Mouse (Mus musculus) heart, postnatal 10 days (tissue): ENCODE data around the gene Zc3h12d. TPM values are rescaled to one million over a fixed set of nuclear protein-coding genes. Genes with fewer than 3 reads are reported as not detected.

Source experiments
- DNase-seq, 2 experiments: peaks; one replicate each; pipeline ENCODE4 v3.0.0; 2021
- intact Hi-C: fragments of 180-260 bp; cut with DNase I; formaldehyde crosslinking; loops from one replicate; pipeline ENCODE4 v1.15.1; 2025
- total RNA-seq, 2 experiments: library from RNA; stranded (reverse); gene quantifications; 2 replicates each; pipeline ENCODE4 v1.2.3; 2021

Gene Zc3h12d
- total RNA-seq, 2 experiments from 2014 or later = 0.17 to 0.25 TPM

DNA sequence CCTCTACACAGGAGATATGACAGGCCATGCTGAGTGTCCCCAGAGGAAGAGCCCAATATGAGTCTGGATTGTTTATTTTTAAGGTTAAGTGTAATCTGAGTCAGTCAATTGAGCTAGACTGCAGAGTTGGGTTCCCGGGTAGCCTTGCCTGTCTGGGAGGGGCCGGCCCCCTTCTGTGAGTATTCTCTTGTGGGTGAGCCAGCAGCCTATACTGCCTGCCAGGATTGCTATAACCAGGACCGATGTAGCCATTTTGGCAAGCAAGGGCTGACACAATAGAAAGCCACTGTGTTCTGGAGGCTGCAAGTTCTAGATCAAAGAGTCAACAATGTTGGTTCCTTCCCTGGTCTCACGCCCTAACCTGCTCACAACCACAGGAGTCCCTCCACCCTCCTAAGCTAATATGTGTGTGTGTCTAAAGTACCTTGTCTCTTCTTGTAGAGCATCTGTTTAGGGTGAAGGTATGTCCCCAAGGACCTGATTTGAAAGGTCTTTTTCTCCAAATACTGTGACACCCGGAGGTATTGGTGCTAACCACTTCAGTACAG, 6.7 kb downstream of the Zc3h12d start:
- intact Hi-C loops = no loop called here
- DNase-seq = no peak

DNA sequence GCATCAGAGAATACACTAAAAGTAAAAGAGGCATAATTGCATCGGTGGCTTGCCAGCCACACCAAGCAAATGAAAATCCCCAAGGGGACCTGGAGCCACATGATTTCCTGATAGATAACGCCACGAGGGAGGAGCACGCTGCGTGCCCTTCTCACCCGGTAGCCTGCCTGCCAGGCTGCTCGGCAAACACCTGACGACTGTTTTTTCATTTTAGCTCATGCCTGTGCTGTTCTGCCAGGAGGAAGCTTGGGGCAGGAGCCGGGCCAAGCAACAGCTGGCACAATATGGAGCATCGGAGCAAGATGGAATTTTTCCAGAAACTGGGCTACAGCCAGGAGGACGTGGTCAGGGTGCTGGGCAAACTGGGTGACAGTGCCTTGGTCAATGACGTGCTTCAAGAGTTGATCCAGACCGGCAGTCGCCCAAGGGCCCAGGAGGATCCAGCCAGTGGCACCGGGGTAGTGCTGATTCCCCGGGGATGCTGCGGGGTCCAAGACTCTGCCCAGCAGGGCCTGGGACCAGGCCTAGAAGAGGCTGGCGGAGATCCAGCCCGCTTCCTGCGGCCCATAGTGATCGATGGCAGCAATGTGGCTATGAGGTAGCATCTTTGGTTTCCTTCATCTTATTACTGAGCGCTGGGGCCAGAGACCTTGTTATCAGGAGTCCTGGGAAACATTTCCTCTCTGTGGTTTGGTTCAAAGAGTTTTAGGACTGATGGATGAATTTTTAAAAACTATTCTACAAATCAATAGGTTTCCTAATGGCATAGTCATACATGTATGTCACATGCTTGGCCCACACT, 7.5 kb downstream of the Zc3h12d start:
- intact Hi-C loops = no loop called here
- peak; percentile 32 to 34 for DNase-seq

DNA sequence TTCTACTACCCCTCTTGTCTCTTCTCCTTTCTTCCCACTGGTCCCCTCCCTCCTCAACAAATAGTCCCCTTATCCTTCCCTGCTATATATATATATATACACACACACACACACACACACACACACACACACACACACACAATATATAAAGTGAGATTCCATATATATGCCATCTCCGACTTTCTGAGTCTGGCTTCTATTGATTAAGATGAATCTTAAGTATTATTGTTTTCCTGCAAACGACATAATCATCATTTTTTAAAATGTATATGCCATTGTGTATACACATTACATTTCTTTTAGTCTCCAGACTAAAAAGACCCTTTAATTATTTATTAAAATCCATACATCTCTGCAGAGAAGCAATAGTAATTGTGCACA, 8.1 kb downstream of the Zc3h12d start:
- intact Hi-C loops = no loop called here
- no peak for DNase-seq

DNA sequence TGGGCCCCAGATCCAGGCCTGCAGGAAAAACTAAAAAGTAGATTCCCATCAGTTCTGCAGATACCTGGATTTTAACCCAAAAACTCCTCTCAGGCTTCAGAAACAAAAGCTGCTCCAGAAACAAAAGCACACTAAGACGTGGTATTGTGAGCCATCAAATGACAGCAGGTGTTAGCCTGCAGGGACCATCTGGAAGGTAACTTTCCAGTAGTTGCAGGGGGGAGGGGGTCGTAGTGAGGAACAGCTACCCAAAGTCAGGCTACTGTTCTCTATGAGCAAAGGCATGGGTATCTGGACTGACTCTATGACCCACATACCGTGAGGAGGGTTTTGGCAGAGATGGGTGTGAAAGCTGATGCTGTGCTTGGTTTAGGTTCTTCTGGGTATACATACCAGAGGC, 8.5 kb downstream of the Zc3h12d start:
- no peak for DNase-seq

DNA sequence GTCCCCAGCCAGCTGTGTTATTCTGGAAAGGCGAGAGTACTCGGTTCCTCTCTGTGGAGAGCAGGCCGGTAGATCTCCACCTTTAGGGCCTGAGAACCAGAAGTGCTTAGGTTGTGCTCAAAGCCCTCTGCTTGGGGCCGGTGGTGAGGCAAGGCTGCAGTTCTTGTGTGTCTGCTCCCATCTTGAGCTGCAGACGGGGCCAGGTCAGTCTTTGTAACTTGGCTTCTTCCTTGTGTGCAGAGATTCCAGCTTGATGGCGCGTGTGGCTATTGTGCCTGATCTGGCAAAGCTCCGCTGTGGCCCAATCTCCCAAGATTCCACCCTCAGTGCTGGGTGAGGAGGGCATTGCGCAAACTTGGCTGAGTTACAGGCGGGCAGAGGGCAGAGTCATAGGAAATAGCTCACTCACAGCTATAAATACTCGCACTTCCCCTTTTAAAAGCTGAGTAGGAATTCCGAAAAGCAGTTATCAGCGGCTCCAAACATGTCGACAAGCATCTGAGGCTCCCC, 9.4 kb downstream of the Zc3h12d start:
- DNase-seq = peak; percentile 88
- intact Hi-C loops = no loop called here

More for the DNA sequence above, 8.5 kb downstream of the Zc3h12d start:
- intact Hi-C loops = no loop called here

DNA sequence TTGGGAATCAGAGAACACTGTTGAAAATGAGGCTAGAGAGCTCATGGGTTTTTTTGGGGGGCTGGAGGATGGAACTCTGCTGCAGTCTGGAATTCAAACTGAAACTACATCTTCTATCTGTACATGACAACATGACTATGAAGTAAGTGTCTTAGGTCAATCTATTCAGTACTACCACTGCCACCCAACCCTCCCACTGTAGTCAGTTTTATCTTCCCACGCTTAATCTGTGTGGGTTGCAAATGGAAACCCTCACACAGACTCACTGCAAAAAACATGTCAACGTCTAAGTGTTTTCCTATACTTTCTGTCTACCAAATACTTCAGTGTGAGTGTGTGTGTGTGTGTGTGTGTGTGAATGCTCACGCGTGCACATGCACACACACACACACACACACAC, 10.9 kb downstream of the Zc3h12d start:
- intact Hi-C loops = no loop called here
- DNase-seq = no peak

DNA sequence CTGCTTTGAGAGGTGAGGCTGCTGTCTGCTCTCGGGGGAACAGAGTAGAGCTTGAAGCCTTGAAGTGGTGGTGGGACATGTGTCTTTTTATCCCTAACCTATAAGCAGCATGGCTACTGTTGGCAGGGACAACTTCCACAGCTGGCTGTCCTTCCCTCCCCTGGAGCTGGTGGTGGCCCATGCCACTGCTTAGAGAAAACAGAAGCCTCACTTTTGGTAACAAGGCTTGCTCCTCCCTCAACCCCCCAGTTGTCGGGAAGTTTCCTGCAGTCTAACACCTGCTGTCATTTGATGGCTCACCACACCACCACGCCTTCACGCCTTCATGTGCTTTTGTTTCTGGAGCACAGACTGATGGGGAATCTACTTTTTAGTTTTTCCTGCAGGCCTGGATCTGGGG, 11.9 kb downstream of the Zc3h12d start:
- no peak for DNase-seq
- intact Hi-C loops = no loop called here

DNA sequence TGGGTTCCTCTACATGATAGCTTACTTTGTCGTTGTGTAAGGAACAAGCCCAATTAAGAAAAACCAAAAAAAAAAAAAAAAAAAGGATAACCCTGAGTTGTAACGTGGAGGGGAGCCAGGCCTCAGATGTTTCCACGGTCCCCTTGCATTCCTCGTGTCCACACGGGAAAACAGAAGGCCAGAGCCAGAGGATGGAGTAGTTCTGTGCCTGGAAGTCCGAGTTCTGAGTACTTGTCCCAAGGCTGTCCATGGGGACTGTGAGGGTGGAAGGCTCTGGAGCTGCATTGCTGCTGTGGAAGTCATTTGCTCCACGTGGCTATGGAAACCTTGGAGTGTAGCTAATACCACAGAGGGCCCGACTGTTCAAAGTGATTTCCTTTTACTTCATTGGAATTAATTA, 12.9 kb downstream of the Zc3h12d start:
- DNase-seq = no peak
- intact Hi-C loops = no loop called here

DNA sequence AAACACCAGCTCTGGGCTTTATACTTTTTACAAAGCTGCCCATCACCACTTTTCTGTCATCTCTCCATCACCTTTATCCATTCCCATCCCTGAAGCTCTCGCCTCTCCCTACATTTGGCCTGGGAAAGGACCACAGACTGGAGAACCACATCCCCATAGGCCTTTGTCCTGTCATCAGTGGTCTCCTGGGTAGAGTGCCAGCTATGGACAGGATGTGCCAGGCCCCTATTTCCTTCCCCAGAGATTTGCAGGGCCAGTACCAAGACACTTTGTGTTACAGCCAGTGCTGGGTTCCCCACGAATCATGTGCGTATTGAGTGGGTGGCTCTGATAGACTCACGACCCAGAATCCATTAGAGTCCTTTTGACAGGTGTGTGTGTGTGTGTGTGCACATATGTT, 13.7 kb downstream of the Zc3h12d start:
- intact Hi-C loops = no loop called here
- no peak for DNase-seq

DNA sequence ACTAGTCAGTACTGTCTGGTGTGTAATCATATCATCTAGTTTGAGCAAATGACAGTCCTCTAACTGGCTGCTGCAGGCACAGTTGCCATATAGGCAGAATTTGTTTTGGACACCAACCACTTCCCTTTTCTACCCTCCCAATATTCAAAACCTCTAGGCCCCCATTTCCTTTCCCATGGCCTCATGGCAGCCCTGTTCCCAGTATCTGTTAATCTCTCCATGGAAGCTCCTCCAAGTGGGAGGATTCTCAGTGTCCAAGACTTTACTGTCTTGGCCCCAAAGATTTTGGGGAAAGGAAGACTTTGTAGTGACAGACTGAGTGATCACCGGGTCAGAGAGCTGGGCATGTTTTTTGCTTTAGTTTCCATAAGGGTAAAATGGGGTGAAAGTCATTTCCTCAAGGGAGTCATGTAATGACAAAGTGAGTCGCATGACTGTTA, 14.9 kb downstream of the Zc3h12d start:
- intact Hi-C loops = no loop called here
- no peak for DNase-seq

DNA sequence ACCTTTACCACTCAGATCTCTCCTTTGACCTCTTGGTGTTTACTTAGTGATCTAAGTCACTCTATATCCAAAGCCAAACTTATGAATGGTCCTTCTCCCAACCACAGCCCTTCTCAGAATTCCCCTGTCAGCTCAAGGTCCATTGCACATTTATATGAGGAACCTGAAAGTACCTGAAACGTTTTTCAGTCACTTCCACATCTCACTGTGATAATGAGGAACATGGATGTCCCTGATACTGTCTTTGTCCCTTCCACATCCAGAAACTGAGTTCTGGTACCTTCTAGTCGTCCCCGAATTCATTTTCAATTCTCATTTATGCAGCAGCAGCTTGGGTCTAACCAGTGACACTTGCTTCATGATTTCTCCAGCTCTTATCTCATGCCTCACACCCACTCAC, 19.6 kb downstream of the Zc3h12d start:
- intact Hi-C loops = no loop called here
- no peak for DNase-seq

DNA sequence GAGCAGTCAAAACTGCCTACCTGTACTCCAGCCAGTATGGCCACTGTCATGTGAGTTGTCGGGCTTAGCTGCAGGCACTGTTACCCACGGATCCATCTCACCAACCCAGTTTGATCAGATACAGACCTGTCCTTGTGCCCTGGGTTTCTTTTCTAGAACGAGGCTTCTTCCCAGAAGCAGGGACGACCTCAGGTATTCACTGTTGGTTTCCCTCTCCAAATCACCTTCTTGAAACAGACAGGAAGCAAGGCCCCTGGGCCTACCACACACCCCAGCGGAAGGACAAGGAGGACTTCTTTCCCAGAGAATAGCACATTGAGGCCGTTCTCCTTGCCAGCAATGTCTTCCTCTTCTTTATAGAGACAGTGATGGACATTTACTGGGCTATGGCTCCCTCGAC, 28.2 kb downstream of the Zc3h12d start:
- intact Hi-C loops = no loop called here
- DNase-seq = no peak

DNA sequence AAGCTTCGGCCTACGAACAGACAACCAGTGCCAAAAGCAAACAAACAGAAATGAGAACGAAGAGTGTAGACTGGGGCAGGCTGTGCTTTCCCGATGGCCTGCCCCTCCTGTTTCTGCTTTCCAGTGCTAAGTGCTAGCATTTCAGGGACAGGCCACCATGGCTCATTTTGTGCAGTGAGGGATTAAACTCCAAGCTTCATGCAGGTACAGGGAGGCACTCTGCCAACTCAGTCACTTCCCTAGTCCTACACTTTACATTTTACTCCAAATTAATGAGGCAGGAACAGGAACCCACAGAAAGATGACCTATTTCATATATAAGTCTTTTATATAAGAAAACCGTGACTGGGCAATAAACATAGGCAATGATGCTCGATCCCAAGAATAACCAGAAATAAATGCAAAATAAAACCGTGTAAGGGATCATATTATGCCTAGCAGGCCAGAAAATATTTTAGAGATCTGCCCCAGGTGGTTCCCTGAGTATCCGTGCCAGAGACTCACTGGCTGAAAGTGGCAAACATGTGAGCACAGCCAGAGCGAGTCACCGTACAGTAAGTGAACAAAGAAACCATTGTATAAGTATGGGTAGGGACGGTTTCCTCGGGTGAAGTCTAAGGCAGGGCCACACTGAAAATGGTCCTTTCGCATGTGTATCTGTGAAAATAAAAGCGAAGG, 29.1 kb downstream of the Zc3h12d start:
- intact Hi-C loops = no loop called here
- DNase-seq = no peak

DNA sequence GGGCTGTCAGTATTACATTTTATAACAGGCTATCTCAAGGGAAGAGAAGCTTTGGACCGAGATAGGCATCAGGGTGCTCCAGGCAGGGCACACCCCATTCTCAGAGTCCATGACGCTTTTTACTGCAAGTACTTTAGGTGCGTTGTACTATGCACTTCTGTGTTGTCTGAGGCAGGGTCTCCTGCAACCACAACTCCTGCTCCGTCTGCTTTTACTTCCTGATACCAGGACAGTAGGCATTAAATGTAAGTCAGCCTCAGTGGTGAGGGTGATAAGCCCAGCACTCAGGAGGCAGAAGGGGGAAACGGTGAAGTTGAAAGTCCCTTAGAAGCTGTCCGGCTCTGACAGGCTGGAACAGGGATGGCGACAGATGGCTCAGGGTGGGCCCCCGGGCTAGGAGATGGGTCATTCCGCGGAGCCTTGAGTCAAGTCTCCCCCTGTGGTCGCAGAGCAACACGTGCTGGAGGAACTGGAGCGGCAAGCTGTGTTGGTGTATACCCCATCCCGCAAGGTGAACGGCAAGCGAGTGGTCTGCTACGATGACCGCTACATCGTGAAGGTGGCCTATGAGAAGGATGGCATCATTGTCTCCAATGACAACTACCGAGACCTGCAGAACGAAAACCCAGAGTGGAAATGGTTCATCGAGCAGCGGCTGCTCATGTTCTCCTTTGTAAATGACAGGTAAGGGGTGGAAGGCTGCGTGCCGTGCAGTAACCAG, 29.8 kb downstream of the Zc3h12d start:
- intact Hi-C loops = no loop called here
- no peak for DNase-seq

DNA sequence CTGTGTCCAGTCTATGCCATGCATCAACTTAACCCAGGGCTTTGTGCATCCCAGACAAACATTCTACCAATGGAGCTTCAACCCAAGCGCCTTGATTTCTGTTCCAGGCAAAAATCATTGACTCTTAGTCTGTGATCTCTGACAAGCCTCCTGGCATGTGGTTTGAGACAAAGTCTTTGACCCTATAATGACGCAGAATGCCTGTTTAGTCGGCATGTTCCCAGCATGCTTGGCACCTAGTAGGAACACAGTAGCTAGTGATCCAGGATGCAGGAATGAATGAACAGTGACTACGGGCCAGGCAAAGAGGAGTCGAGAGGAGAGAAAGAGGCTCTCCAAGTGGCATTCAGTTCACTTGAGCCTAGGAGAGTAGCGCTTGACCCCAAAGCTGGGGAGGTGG, 31.1 kb downstream of the Zc3h12d start:
- no peak for DNase-seq
- intact Hi-C loops = no loop called here

DNA sequence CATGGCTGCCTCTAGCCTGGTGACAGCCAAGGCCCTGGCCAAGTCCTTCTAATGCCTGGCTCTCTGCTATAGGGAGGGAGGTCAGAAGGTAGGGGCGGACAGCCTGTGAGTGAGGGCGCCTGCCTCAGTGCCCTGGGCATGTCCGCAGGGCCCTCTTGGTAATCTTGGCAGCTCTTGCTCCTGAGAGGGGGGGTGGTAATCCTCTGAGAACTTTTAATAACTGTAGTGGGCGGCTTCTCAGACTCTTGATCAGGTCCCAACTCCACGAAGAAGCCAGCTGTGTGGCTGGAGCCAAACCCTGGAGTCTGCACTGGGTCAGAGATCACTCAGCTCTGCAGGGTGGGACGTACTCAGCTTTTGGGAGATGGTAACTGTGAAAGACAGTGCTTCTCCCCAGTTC, 31.9 kb downstream of the Zc3h12d start:
- peak; percentile 29 to 46 for DNase-seq
- intact Hi-C loops = no loop called here

DNA sequence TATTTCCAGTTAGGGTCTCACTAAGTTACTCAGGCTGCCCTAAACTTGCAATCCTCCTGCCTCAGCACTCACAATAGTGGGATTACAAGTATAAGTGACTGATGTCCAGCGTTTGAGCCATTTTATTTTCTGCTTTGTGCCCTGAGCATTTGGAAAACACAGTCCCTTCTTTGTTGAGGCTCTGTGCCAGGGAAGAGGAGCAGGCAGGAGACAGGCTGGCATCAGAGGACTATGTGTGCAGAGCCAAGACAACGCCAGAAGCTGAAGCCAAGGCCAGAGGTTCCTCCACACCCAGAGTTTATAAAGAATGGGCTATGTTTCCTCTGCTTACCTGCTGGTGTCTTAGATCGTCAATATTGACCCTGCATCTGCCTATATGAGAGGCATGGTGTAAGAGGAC, 32.5 kb downstream of the Zc3h12d start:
- intact Hi-C loops = no loop called here

DNA sequence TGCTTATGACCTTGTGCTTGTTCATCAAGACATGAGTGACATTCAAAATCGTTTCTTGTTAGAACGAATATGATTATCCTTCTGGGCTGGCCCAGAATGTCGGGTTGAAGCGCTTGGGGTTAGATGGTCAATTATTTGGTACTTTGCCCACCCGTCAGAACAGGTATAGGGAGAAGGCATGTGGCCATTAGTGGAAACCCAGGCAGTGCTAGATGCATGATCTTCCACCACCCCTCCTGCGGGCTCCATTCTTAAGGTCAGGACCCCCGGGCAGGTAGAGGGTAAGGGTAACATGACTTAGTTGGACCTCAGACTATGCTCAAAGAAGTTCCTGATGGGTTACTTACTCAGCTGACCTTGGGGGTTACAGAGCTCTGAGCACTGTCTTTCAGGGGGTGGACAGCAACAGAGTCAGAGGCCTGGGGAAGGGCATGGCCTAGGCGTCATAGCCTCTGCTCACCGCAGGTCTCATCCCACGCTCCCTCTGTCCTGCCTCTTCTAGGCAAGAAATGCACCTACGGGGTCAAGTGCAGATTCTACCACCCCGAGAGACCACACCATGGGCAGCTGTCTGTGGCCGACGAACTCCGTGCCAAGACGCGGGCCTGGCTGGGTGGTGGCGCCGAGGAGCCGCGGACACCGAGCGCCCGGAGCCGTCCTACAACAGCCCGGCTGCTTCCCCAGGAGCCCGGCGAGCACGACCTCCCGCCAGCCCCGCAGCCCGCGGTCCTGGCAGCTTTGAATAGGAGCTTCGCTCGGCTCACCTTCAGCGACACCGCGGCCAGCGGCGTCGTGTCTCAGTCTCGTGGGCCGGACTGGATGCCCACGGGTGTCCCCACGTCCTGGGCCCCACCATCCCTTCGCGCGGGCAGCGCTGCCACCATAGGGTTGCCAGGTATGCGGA, 34.7 kb downstream of the Zc3h12d start:
- DNase-seq = peak; percentile 50 to 52
- intact Hi-C loops = no loop called here

More for the DNA sequence above, 32.5 kb downstream of the Zc3h12d start:
- DNase-seq = no peak

DNA sequence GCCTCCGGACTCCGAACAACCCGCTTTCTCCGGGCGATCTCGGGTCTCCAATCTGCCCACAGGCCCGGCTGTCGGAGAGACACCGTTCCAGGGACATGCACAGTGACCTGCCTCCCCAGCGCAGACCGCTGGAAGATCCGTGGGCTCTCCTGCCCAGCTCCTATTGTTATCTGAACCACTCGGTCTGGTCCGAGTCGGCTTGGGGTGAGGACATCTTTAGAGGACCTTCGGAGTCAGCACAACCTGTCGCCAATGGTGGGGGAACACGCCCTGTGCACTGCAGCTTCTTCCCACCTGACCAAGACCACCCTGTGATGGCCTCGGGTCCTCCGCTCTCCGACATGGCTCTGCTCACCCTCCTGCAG, 35.4 kb downstream of the Zc3h12d start:
- intact Hi-C loops = no loop called here
- DNase-seq = no peak

DNA sequence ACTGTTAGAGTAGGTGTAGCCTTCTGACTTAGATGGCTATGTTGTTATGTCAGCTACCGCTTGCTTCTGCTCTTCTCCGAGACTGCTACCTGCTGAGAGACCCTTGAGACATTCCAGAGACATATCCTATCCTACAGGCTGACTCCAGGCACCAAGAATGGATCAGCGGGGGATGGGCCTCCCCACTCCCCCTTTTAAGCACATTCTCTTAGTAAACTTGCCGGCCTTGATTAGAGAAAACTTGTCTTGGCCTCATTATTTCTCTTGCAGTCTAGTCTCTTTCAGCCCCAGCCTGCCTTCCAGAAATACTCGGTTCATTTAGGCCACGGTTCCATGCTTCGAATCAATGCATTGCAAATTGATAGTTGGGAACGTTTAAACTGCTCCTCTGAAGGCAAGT, 37.5 kb downstream of the Zc3h12d start:
- intact Hi-C loops = no loop called here
- no peak for DNase-seq
